Mouse (Mus musculus) intestine, postnatal 0 days (tissue): ENCODE measurements around the gene Car5a. TPM values are rescaled to one million over a fixed set of nuclear protein-coding genes. Genes with fewer than 3 reads are reported as not detected.

ENCODE experiments used
- ATAC-seq: fragments of 200-750 bp; cut with Nextera tagmentation; 2 replicates; pipeline ENCODE4 v1.8.0; 2017; ENCODE audit warnings: mild to moderate bottlenecking, moderate TSS enrichment, moderate library complexity
- H3K27ac ChIP-seq: fragments of 300-500 bp; sonication (generic); 2 replicates; pipeline ENCODE4 v1.5.1; 2014; ENCODE audit warnings: mild to moderate bottlenecking, low read depth, low read length, moderate library complexity
- H3K27me3 ChIP-seq: fragments of 300-500 bp; sonication (generic); replicated peaks from 2 replicates; pipeline ENCODE4 v1.6.1; 2014; ENCODE audit warnings: low read length, mixed read lengths; ENCODE audit not compliant: control insufficient read depth, insufficient read depth
- H3K36me3 ChIP-seq: fragments of 300-500 bp; sonication (generic); 2 replicates; pipeline ENCODE4 v1.6.1; 2014; ENCODE audit warnings: mild to moderate bottlenecking, moderate library complexity; ENCODE audit not compliant: control insufficient read depth, insufficient read depth
- H3K4me1 ChIP-seq: fragments of 300-500 bp; sonication (generic); replicated peaks from 2 replicates; pipeline ENCODE4 v1.6.1; 2014; ENCODE audit warnings: antibody characterized with exemption, low read length, mixed read lengths; ENCODE audit not compliant: control insufficient read depth, insufficient read depth
- H3K4me2 ChIP-seq: fragments of 300-500 bp; sonication (generic); replicated peaks from 2 replicates; pipeline ENCODE4 v1.6.1; 2014; ENCODE audit warnings: low read depth, mild to moderate bottlenecking, moderate library complexity
- H3K4me3 ChIP-seq: fragments of 300-500 bp; sonication (generic); 2 replicates; pipeline ENCODE4 v1.5.1; 2014; ENCODE audit warnings: low read depth, low read length
- H3K9ac ChIP-seq: fragments of 300-500 bp; sonication (generic); 2 replicates; pipeline ENCODE4 v1.6.1; 2014; ENCODE audit warnings: mild to moderate bottlenecking, low read depth, low read length
- H3K9me3 ChIP-seq: fragments of 300-500 bp; sonication (generic); 2 replicates; pipeline ENCODE4 v1.6.1; 2016; ENCODE audit warnings: mixed run types; ENCODE audit not compliant: control insufficient read depth
- CTCF ChIP-seq: sonication (generic); IDR thresholded peaks from 2 replicates; pipeline ENCODE4 v1.5.1; 2016; ENCODE audit warnings: low read depth, mild to moderate bottlenecking, control low read depth, antibody characterized with exemption, moderate library complexity
- WGBS: fragments of 180-500 bp; shearing (Covaris S2); extraction: QIAGEN DNeasy Blood & Tissue Kit; methylation state at CpG from one replicate; pipeline ENCODE4 v1.1.7; 2014; 5-methylcytosine and 5-hydroxymethylcytosine counted together
- polyA plus RNA-seq: library from polyadenylated mRNA; unstranded; fragments of >200 nt; fragmentation: Nextera tagmentation; extraction: Ambion mirVana; gene quantifications from 2 replicates; pipeline ENCODE4 v1.2.1, GENCODE M21; 2015

Car5a gene
- polyA plus RNA-seq, 1 experiment from 2014 or later, result 10.1 TPM

DNA sequence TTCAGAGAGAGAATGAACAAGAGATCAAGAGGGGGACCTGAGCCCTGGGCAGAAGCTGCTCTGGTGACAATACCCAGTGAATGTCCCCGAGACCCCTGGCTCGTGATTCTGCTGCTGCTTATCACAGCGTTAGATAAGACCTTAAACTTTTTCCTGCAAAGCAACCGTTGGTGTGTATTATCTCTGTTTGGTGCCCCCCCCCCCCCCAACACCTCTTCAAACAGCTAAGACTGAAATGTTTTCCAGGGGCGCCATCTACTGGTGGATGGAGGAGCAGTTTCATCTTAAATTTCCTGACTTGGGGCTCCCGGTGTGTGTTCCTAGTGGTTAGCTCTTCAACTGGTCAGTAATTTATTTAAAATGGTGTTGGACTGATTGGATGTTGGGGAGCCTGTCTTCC is 35.0 kb downstream of the Car5a start:
- no peak overlapping the region for H3K27ac ChIP-seq
- H3K4me3 ChIP-seq, result no peak overlapping the region
- H3K4me1 ChIP-seq, result no peaks in the 10 kb centered on the region; the same call in none of the 2 replicates
- no peaks in the 10 kb centered on the region for H3K36me3 ChIP-seq
- no peak overlapping the region for H3K9ac ChIP-seq
- H3K27me3 ChIP-seq, result no peaks in the 10 kb centered on the region
- TF ChIP-seq CTCF, result peak; percentile 85
- H3K9me3 ChIP-seq, result no peaks in the 10 kb centered on the region
- no peak overlapping the region for H3K4me2 ChIP-seq
- ATAC-seq, result no peak
- 3% methylated on average over 6 of the region's 6 CpGs for WGBS

DNA sequence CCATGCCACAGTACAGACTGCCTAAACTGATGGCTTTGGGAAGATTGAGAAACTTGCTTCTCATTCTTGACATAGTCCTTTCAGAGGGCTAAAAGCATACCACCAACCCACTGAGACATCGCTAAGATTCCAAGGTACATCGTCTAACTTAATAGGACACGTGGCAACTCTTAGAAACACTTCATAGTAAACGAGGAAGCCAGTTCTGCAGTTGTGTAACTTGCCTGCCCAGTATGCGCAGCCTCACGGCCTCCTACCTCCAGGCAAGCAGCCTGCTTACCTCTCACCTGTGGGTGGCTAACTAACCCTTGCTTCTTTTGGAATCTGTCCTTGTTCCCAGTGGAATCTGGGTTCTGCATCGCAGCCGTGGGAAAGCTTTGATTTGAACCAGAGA is 35.6 kb downstream of the Car5a start:
- Histone ChIP-seq H3K4me1 (no peaks in the 10 kb centered on the region; the same call in none of the 2 replicates), H3K9ac (no peak overlapping the region), H3K27me3 (no peaks in the 10 kb centered on the region), H3K27ac (no peak overlapping the region), H3K36me3 (no peaks in the 10 kb centered on the region), H3K4me3 (no peak overlapping the region), H3K4me2 (no peak overlapping the region), H3K9me3 (no peaks in the 10 kb centered on the region)
- 54% methylated on average over 8 of the region's 8 CpGs for WGBS
- no peak for TF ChIP-seq CTCF
- ATAC-seq, result no peak

DNA sequence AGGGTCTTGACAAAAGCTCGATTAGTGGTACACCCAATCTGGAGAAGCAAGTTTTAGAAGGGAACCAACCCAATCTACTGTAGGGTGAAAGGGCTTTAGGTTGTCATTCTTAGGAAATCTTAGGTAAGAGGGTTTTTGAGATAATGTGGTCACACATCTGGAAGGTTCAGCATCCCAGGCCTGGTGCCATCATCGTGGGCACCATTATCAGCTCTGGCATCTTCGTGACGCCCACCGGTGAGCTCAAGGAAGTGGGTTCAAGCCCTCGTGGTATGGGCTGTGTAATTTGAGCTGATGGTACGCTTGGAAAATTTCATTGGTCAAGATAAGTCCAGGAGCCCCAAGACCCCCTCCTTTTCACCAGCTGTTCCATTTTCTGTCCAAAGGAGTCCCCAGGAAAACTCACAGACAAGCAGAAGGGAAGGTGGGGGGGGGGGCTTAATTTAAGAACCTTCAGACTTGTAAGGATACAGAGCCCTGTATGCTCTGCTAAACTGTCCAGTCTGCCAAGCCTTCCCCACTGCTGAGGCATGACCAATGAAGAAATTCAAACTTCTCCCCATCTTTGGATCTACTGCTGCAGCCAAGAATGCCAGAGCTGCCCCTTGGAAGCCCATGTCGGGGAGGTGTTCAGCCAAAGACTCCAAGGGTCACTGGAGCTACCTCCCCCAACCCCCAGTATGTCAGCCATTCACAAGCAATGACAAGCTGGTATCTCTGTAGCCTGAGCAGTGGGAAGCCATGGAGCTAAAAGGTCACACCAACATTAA is 36.1 kb downstream of the Car5a start:
- Histone ChIP-seq H3K27me3 (no peaks in the 10 kb centered on the region), H3K9me3 (no peaks in the 10 kb centered on the region), H3K4me2 (peak overlapping the region; percentile 92), H3K36me3 (no peaks in the 10 kb centered on the region), H3K9ac (no peak overlapping the region), H3K4me3 (no peak overlapping the region; the same call in 1 of the 2 replicates), H3K27ac (no peak overlapping the region), H3K4me1 (no peaks in the 10 kb centered on the region; the same call in none of the 2 replicates)
- 50% methylated on average over 8 of the region's 8 CpGs for WGBS
- no peak for TF ChIP-seq CTCF
- no peak for ATAC-seq

DNA sequence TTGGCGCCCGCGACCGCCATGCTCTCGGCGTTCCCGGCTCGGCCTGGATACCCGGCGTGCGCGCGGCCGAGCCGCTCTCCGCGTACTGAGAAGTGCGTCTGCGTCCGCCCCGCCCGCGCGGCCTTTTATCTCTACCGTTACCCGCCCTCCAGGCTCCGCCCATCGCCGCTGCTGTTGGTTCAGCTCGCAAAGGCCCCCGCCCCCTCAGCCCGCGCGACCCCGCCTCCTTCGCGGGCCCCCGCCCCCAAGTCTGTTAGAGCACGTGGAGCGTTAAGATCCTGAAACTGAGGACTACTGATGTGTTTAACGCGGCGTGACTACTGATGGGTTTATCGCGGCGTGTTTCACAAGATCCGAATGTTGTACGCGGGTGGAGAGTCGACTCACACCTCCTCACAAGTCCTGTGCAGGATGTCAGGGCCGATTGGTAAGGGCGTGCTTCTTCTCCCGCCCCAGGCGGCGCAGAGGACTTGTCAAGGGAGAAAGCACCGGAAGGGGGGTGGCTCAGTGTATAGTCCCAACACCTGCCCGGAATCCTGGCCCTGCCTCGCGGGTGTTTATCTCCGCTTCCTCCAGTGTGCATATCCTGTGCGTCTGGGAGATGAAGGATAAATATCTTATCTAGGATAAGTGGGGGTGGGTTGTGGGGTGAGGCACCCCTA is 37.0 kb downstream of the Car5a start, which contains the start of gene Slc7a5:
Gene Slc7a5, minus strand, starts transcription at position 108 of the 662 bp plus-strand sequence.
- H3K9ac ChIP-seq, result peak within 1 kb of the TSS; percentile 54
- H3K4me3 ChIP-seq, result peak within 1 kb of the TSS; percentile 71
- TF ChIP-seq CTCF, result no peak
- peak; percentile 92 for ATAC-seq
- no peaks in the 10 kb centered on the region for H3K36me3 ChIP-seq
- H3K27me3 ChIP-seq, result no peaks in the 10 kb centered on the region
- no peaks in the 10 kb centered on the region; the same call in none of the 2 replicates for H3K4me1 ChIP-seq
- H3K9me3 ChIP-seq, result no peaks in the 10 kb centered on the region
- under 1% methylated on average over 45 of the region's 61 CpGs for WGBS
- H3K27ac ChIP-seq, result no peak within 1 kb of the TSS
- H3K4me2 ChIP-seq, result peak within 1 kb of the TSS; percentile 92

DNA sequence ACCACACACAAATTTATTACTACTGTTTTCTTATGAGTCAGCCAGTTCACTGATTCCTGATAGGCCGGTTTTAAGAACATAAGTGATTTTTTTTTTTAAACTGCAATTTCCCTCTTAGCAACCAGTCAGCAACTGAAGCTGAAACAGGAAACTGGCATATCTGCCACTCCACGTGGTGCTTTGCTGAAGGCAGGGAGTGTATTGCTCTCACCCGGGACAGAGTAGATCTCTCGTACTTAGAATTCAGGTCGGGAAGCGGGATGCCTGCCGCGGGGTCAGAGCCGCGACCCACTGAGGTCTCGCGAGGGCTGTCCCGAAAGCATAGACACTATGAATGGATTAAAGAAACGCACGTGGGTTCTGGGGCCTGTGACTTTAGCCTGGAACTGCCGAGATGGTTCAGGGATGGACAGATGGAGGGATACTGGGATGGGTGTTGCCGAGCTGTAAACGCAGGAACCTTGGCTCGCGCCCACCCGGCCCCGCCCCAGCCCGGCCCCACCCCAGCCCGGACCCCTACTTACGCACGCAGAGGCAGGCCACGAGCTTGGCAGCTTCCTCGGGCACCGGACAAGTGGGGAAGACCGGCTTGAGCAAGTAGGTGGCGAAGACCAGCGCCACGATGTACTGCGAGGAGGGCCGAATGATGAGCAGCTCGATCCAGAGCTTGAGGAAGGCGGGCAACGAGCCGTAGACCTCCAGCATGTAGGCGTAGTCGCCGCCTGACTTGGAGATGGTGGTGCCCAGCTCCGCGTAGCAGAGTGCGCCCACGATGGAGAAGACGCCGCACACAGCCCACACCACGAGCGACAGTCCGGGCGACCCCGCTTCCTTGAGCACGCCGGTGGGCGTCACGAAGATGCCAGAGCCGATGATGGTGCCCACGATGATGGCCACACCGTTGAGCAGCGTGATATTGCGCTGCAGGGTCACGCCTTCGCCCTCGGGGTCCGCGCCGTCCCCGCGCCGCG is 37.9 kb downstream of the Car5a start:
- H3K27ac ChIP-seq, result no peak overlapping the region
- H3K4me2 ChIP-seq, result peak overlapping the region; percentile 92
- peak overlapping the region; percentile 54 for H3K9ac ChIP-seq
- TF ChIP-seq CTCF, result no peak
- H3K9me3 ChIP-seq, result no peaks in the 10 kb centered on the region
- H3K4me3 ChIP-seq, result peak overlapping the region; percentile 71
- no peaks in the 10 kb centered on the region for H3K27me3 ChIP-seq
- ATAC-seq, result peak; percentile 12; the same call in 1 of the 2 replicates
- no peaks in the 10 kb centered on the region for H3K36me3 ChIP-seq
- 1% methylated on average over 72 of the region's 72 CpGs for WGBS
- H3K4me1 ChIP-seq, result no peaks in the 10 kb centered on the region; the same call in none of the 2 replicates
